Mouse (Mus musculus): ENCODE data around the gene Gfod1. TPM values are rescaled to one million over a fixed set of nuclear protein-coding genes. Genes with fewer than 3 reads are reported as not detected.

The Gfod1 gene
- polyA plus RNA-seq, 1 experiment from 2014 or later = 3.8 TPM

- no peaks in the 10 kb centered on the region for H3K36me3 ChIP-seq (ENCODE audit: control insufficient read depth, insufficient read depth, low read length)
- no peaks in the 10 kb centered on the region for H3K27me3 ChIP-seq (ENCODE audit: control insufficient read depth, insufficient read depth, low read length)
- 53% methylated on average over 1 of the region's 1 CpGs for WGBS
- no peak overlapping the region for H3K4me2 ChIP-seq (ENCODE audit: low read depth, low read length)
- H3K9me3 ChIP-seq (ENCODE audit: control insufficient read depth, low read length) = no peaks in the 10 kb centered on the region
- H3K4me3 ChIP-seq (ENCODE audit: low read depth, low read length) = no peak overlapping the region
- H3K4me1 ChIP-seq (ENCODE audit: control insufficient read depth, insufficient read depth, low read length) = 0 out of 2 replicates have a peak, but pooled peaks cover 3% of the 10 kb centered on the region
- H3K9ac ChIP-seq (replicated peaks; ENCODE audit: low read depth, low read length) = no peak overlapping the region
- ATAC-seq (ENCODE audit: low read depth) = peak; percentile 65; the same call in 1 of the 2 replicates
- H3K27ac ChIP-seq (ENCODE audit: low read depth, low read length) = peak overlapping the region; percentile 10; the same call in 1 of the 2 replicates
These were observed 81.9 kb downstream of the Gfod1 start for GRCm38 (mm10) chr13:43222084-43222483.

- WGBS = 85% methylated on average over 6 of the region's 6 CpGs
- no peak for ATAC-seq (ENCODE audit: low read depth)
- Histone ChIP-seq H3K4me3 (ENCODE audit: low read depth, low read length) (no peak overlapping the region), H3K36me3 (ENCODE audit: control insufficient read depth, insufficient read depth, low read length) (no peaks in the 10 kb centered on the region), H3K27me3 (ENCODE audit: control insufficient read depth, insufficient read depth, low read length) (no peaks in the 10 kb centered on the region), H3K9me3 (ENCODE audit: control insufficient read depth, low read length) (no peaks in the 10 kb centered on the region), H3K9ac (replicated peaks; ENCODE audit: low read depth, low read length) (no peak overlapping the region), H3K27ac (ENCODE audit: low read depth, low read length) (no peak overlapping the region), H3K4me2 (ENCODE audit: low read depth, low read length) (no peak overlapping the region), H3K4me1 (ENCODE audit: control insufficient read depth, insufficient read depth, low read length) (0 out of 2 replicates have a peak, but pooled peaks cover 3% of the 10 kb centered on the region)
These were observed 82.7 kb downstream of the Gfod1 start for GRCm38 (mm10) chr13:43221290-43221689.

DNA sequence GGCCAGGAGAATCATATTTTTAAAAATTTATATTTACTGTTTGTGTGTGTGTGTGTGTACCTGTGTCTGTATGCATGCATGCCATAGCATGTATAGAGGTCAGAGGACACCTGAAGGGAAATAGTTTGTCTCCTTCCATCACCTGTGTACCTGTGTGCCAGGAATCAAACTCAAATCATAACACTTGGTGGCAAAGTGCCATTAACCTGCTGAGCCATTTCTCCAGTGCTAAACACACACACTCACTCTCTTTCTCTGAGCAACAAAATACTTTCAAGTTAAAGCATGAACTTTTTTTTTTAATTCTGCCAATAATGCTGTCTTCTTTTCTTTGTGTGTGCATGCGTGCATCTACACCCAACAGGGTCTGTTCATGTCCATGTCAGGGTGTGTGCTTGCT is 83.3 kb downstream of the Gfod1 start:
- Histone ChIP-seq H3K27ac (ENCODE audit: low read depth, low read length) (no peak overlapping the region), H3K9ac (replicated peaks; ENCODE audit: low read depth, low read length) (no peak overlapping the region), H3K4me3 (ENCODE audit: low read depth, low read length) (no peak overlapping the region), H3K9me3 (ENCODE audit: control insufficient read depth, low read length) (no peaks in the 10 kb centered on the region), H3K4me1 (ENCODE audit: control insufficient read depth, insufficient read depth, low read length) (peaks cover 3% of the 10 kb centered on the region; the same call in 1 of the 2 replicates), H3K27me3 (ENCODE audit: control insufficient read depth, insufficient read depth, low read length) (no peaks in the 10 kb centered on the region), H3K36me3 (ENCODE audit: control insufficient read depth, insufficient read depth, low read length) (no peaks in the 10 kb centered on the region), H3K4me2 (ENCODE audit: low read depth, low read length) (no peak overlapping the region)
- no peak for ATAC-seq (ENCODE audit: low read depth)
- WGBS = 100% methylated on average over 1 of the region's 1 CpGs

- no peak overlapping the region for H3K4me3 ChIP-seq (ENCODE audit: low read depth, low read length)
- H3K4me2 ChIP-seq (ENCODE audit: low read depth, low read length) = no peak overlapping the region
- no peak for ATAC-seq (ENCODE audit: low read depth)
- H3K4me1 ChIP-seq (ENCODE audit: control insufficient read depth, insufficient read depth, low read length) = peaks cover 6% of the 10 kb centered on the region; the same call in 1 of the 2 replicates
- H3K27ac ChIP-seq (ENCODE audit: low read depth, low read length) = no peak overlapping the region
- H3K36me3 ChIP-seq (ENCODE audit: control insufficient read depth, insufficient read depth, low read length) = no peaks in the 10 kb centered on the region
- no peaks in the 10 kb centered on the region for H3K9me3 ChIP-seq (ENCODE audit: control insufficient read depth, low read length)
- H3K27me3 ChIP-seq (ENCODE audit: control insufficient read depth, insufficient read depth, low read length) = no peaks in the 10 kb centered on the region
- no peak overlapping the region for H3K9ac ChIP-seq (replicated peaks; ENCODE audit: low read depth, low read length)
- WGBS = 52% methylated on average over 4 of the region's 4 CpGs
These were observed 85.2 kb downstream of the Gfod1 start for GRCm38 (mm10) chr13:43218764-43219163.

GRCm38 (mm10) chr13:43218284-43218683 is 85.7 kb downstream of the Gfod1 start:
- Histone ChIP-seq H3K4me1 (ENCODE audit: control insufficient read depth, insufficient read depth, low read length) (peaks cover 6% of the 10 kb centered on the region; the same call in 1 of the 2 replicates), H3K4me3 (ENCODE audit: low read depth, low read length) (no peak overlapping the region), H3K27ac (ENCODE audit: low read depth, low read length) (no peak overlapping the region), H3K9me3 (ENCODE audit: control insufficient read depth, low read length) (no peaks in the 10 kb centered on the region), H3K36me3 (ENCODE audit: control insufficient read depth, insufficient read depth, low read length) (no peaks in the 10 kb centered on the region), H3K4me2 (ENCODE audit: low read depth, low read length) (no peak overlapping the region), H3K9ac (replicated peaks; ENCODE audit: low read depth, low read length) (no peak overlapping the region), H3K27me3 (ENCODE audit: control insufficient read depth, insufficient read depth, low read length) (no peaks in the 10 kb centered on the region)
- 72% methylated on average over 4 of the region's 4 CpGs for WGBS
- no peak for ATAC-seq (ENCODE audit: low read depth)

DNA sequence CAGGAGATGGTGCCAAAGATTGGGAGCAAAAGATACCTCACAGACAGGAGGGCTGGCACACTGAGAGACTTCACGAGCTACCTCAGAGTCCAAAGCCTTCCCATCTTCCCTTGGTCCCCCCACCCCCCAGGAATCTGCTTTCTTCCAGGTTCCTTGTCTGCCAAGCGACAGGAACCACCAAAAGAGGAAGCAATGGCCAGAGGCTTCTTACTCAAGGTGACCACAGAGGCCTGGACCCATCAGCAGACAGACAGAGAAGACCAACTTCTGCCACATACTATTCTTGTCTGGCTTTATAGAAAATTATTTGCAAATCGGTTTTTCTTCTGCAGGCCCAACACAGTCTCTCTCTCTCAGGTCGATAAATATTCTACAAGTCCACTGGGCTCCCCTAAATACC is 86.3 kb downstream of the Gfod1 start:
- no peak overlapping the region for H3K4me3 ChIP-seq (ENCODE audit: low read depth, low read length)

GRCm38 (mm10) chr13:43217059-43217458 is 86.9 kb downstream of the Gfod1 start:
- Histone ChIP-seq H3K9ac (replicated peaks; ENCODE audit: low read depth, low read length) (no peak overlapping the region), H3K27ac (ENCODE audit: low read depth, low read length) (no peak overlapping the region), H3K9me3 (ENCODE audit: control insufficient read depth, low read length) (no peaks in the 10 kb centered on the region), H3K4me2 (ENCODE audit: low read depth, low read length) (no peak overlapping the region), H3K4me3 (ENCODE audit: low read depth, low read length) (no peak overlapping the region), H3K36me3 (ENCODE audit: control insufficient read depth, insufficient read depth, low read length) (no peaks in the 10 kb centered on the region), H3K27me3 (ENCODE audit: control insufficient read depth, insufficient read depth, low read length) (no peaks in the 10 kb centered on the region), H3K4me1 (ENCODE audit: control insufficient read depth, insufficient read depth, low read length) (peaks cover 6% of the 10 kb centered on the region; the same call in 1 of the 2 replicates)
- ATAC-seq (ENCODE audit: low read depth) = no peak
- 88% methylated on average over 8 of the region's 8 CpGs for WGBS

More for the DNA sequence above, 86.3 kb downstream of the Gfod1 start:
- H3K4me2 ChIP-seq (ENCODE audit: low read depth, low read length) = no peak overlapping the region
- no peak overlapping the region for H3K27ac ChIP-seq (ENCODE audit: low read depth, low read length)
- no peaks in the 10 kb centered on the region for H3K9me3 ChIP-seq (ENCODE audit: control insufficient read depth, low read length)
- ATAC-seq (ENCODE audit: low read depth) = no peak
- WGBS = 85% methylated on average over 4 of the region's 4 CpGs
- H3K9ac ChIP-seq (replicated peaks; ENCODE audit: low read depth, low read length) = no peak overlapping the region
- H3K36me3 ChIP-seq (ENCODE audit: control insufficient read depth, insufficient read depth, low read length) = no peaks in the 10 kb centered on the region
- H3K4me1 ChIP-seq (ENCODE audit: control insufficient read depth, insufficient read depth, low read length) = peaks cover 6% of the 10 kb centered on the region; the same call in 1 of the 2 replicates
- no peaks in the 10 kb centered on the region for H3K27me3 ChIP-seq (ENCODE audit: control insufficient read depth, insufficient read depth, low read length)

GRCm38 (mm10) chr13:43215994-43216706 is 87.8 kb downstream of the Gfod1 start:
- Histone ChIP-seq H3K4me1 (ENCODE audit: control insufficient read depth, insufficient read depth, low read length) (peaks cover 6% of the 10 kb centered on the region; the same call in 1 of the 2 replicates), H3K9ac (replicated peaks; ENCODE audit: low read depth, low read length) (no peak overlapping the region), H3K4me2 (ENCODE audit: low read depth, low read length) (no peak overlapping the region), H3K36me3 (ENCODE audit: control insufficient read depth, insufficient read depth, low read length) (no peaks in the 10 kb centered on the region), H3K27ac (ENCODE audit: low read depth, low read length) (no peak overlapping the region), H3K4me3 (ENCODE audit: low read depth, low read length) (no peak overlapping the region), H3K27me3 (ENCODE audit: control insufficient read depth, insufficient read depth, low read length) (no peaks in the 10 kb centered on the region), H3K9me3 (ENCODE audit: control insufficient read depth, low read length) (no peaks in the 10 kb centered on the region)
- no peak for ATAC-seq (ENCODE audit: low read depth)
- 65% methylated on average over 9 of the region's 9 CpGs for WGBS

GRCm38 (mm10) chr13:43215144-43215993 is 88.6 kb downstream of the Gfod1 start:
- WGBS = 21% methylated on average over 19 of the region's 19 CpGs
- no peak overlapping the region for H3K9ac ChIP-seq (replicated peaks; ENCODE audit: low read depth, low read length)

More at GRCm38 (mm10) chr13:43215144-43215993, 88.6 kb downstream of the Gfod1 start:
- H3K4me2 ChIP-seq (ENCODE audit: low read depth, low read length) = peak overlapping the region; percentile 38
- H3K27ac ChIP-seq (ENCODE audit: low read depth, low read length) = 0 out of 2 replicates have a peak overlapping the region, but pooled peaks have one; percentile 16
- H3K9me3 ChIP-seq (ENCODE audit: control insufficient read depth, low read length) = no peaks in the 10 kb centered on the region
- H3K4me3 ChIP-seq (ENCODE audit: low read depth, low read length) = no peak overlapping the region
- H3K36me3 ChIP-seq (ENCODE audit: control insufficient read depth, insufficient read depth, low read length) = no peaks in the 10 kb centered on the region
- peaks cover 6% of the 10 kb centered on the region; the same call in 1 of the 2 replicates for H3K4me1 ChIP-seq (ENCODE audit: control insufficient read depth, insufficient read depth, low read length)
- ATAC-seq (ENCODE audit: low read depth) = peak; percentile 83
- no peaks in the 10 kb centered on the region for H3K27me3 ChIP-seq (ENCODE audit: control insufficient read depth, insufficient read depth, low read length)

Data from neural tube, embryonic 14.5 days (tissue).